Mouse (Mus musculus) midbrain, embryonic 10.5 days (tissue): ENCODE data around the gene Thap8. TPM values are rescaled to one million over a fixed set of nuclear protein-coding genes. Genes with fewer than 3 reads are reported as not detected.

Experiments used
- DNase-seq: peaks from one replicate; pipeline ENCODE4 v3.0.0-alpha.2; 2017; ENCODE audit warnings: low spot score
- H3K27ac ChIP-seq: fragments of 300-500 bp; sonication (generic); replicated peaks from 2 replicates; pipeline ENCODE4 v1.5.1; 2016; ENCODE audit warnings: mild to moderate bottlenecking
- H3K27me3 ChIP-seq: fragments of 300-500 bp; sonication (generic); 2 replicates; pipeline ENCODE4 v1.6.1; 2016; ENCODE audit warnings: low read depth, mild to moderate bottlenecking; ENCODE audit not compliant: poor library complexity, severe bottlenecking
- H3K36me3 ChIP-seq: fragments of 300-500 bp; sonication (generic); 2 replicates; pipeline ENCODE4 v1.6.1; 2016; ENCODE audit warnings: mild to moderate bottlenecking, moderate library complexity
- H3K4me1 ChIP-seq: fragments of 300-500 bp; sonication (generic); 2 replicates; pipeline ENCODE4 v1.6.1; 2016
- H3K4me3 ChIP-seq: fragments of 300-500 bp; sonication (generic); 2 replicates; pipeline ENCODE4 v1.5.1; 2016; ENCODE audit warnings: mild to moderate bottlenecking, moderate library complexity
- H3K9me3 ChIP-seq: fragments of 300-500 bp; sonication (generic); replicated peaks from 2 replicates; pipeline ENCODE4 v1.6.1; 2016; ENCODE audit warnings: mild to moderate bottlenecking
- WGBS: fragments of 180-500 bp; shearing (Covaris S2); methylation state at CpG from one replicate; pipeline ENCODE4 v1.1.7; 2016; 5-methylcytosine and 5-hydroxymethylcytosine counted together
- polyA plus RNA-seq: library from polyadenylated mRNA; unstranded; fragments of >200 nt; fragmentation: Nextera tagmentation; extraction: Ambion mirVana; gene quantifications from 2 replicates; pipeline ENCODE4 v1.2.1, GENCODE M21; 2016

The Thap8 gene
- polyA plus RNA-seq, 1 experiment from 2014 or later, result 0.32 TPM

GRCm38 (mm10) chr7:30310136-30310535 lies 30.2 kb downstream of the Thap8 start:
- Histone ChIP-seq H3K4me1 (peaks cover 34% of the 10 kb centered on the region), H3K27ac (no peak overlapping the region), H3K27me3 (no peaks in the 10 kb centered on the region), H3K36me3 (peaks cover 61% of the 10 kb centered on the region), H3K4me3 (no peak overlapping the region), H3K9me3 (no peaks in the 10 kb centered on the region)
- DNase-seq, result no peak
- 90% methylated on average over 12 of the region's 12 CpGs for WGBS

- Histone ChIP-seq H3K9me3 (no peaks in the 10 kb centered on the region), H3K4me1 (peaks cover 27% of the 10 kb centered on the region)
- 47% methylated on average over 27 of the region's 27 CpGs for WGBS
These were observed 33.9 kb downstream of the Thap8 start for GRCm38 (mm10) chr7:30313666-30314320.

GRCm38 (mm10) chr7:30314721-30315155 lies 34.8 kb downstream of the Thap8 start, which contains the start of gene Syne4:
Gene Syne4 (plus strand): TSS chr7:30314807.
- H3K4me3 ChIP-seq, result peak within 1 kb of the TSS; percentile 45
- H3K4me1 ChIP-seq, result peaks cover 19% of the 10 kb centered on the region
- peak within 1 kb of the TSS; percentile 39 for H3K27ac ChIP-seq
- 1% methylated on average over 9 of the region's 9 CpGs for WGBS
- H3K9me3 ChIP-seq, result no peaks in the 10 kb centered on the region
- H3K27me3 ChIP-seq, result no peaks in the 10 kb centered on the region
- peaks cover 41% of the 10 kb centered on the region for H3K36me3 ChIP-seq
- DNase-seq, result peak; percentile 21

More at GRCm38 (mm10) chr7:30313666-30314320, 33.9 kb downstream of the Thap8 start:
- Histone ChIP-seq H3K27me3 (no peaks in the 10 kb centered on the region), H3K4me3 (no peak overlapping the region), H3K36me3 (peaks cover 41% of the 10 kb centered on the region), H3K27ac (no peak overlapping the region)
- DNase-seq, result no peak

GRCm38 (mm10) chr7:30315559-30316529 lies 36.0 kb downstream of the Thap8 start:
- DNase-seq, result no peak
- H3K9me3 ChIP-seq, result no peaks in the 10 kb centered on the region
- H3K36me3 ChIP-seq, result peaks cover 33% of the 10 kb centered on the region
- H3K27ac ChIP-seq, result no peak overlapping the region
- H3K4me3 ChIP-seq, result 0 out of 2 replicates have a peak overlapping the region, but pooled peaks have one; percentile 45
- H3K4me1 ChIP-seq, result peaks cover 14% of the 10 kb centered on the region
- 79% methylated on average over 13 of the region's 13 CpGs for WGBS
- no peaks in the 10 kb centered on the region for H3K27me3 ChIP-seq

GRCm38 (mm10) chr7:30318142-30318541 lies 38.2 kb downstream of the Thap8 start:
- Histone ChIP-seq H3K27me3 (no peaks in the 10 kb centered on the region), H3K36me3 (peaks cover 12% of the 10 kb centered on the region), H3K4me3 (no peak overlapping the region), H3K9me3 (no peaks in the 10 kb centered on the region), H3K4me1 (peaks cover 28% of the 10 kb centered on the region), H3K27ac (no peak overlapping the region)
- WGBS, result 90% methylated on average over 3 of the region's 3 CpGs
- DNase-seq, result no peak

- H3K27me3 ChIP-seq, result no peaks in the 10 kb centered on the region
- peaks cover 18% of the 10 kb centered on the region for H3K4me1 ChIP-seq
- H3K4me3 ChIP-seq, result peak overlapping the region; percentile 77
- H3K9me3 ChIP-seq, result no peaks in the 10 kb centered on the region
- H3K27ac ChIP-seq, result no peak overlapping the region
- peaks cover 3% of the 10 kb centered on the region; the same call in 1 of the 2 replicates for H3K36me3 ChIP-seq
- no peak for DNase-seq
- WGBS, result 84% methylated on average over 2 of the region's 2 CpGs
These were observed 41.1 kb downstream of the Thap8 start for GRCm38 (mm10) chr7:30320946-30321345.

- DNase-seq, result peak; percentile 52
- peak within 1 kb of the TSS; percentile 77 for H3K4me3 ChIP-seq
- H3K4me1 ChIP-seq, result peaks cover 18% of the 10 kb centered on the region
- H3K9me3 ChIP-seq, result no peaks in the 10 kb centered on the region
- no peaks in the 10 kb centered on the region for H3K27me3 ChIP-seq
- peak within 1 kb of the TSS; percentile 88 for H3K27ac ChIP-seq
- under 1% methylated on average over 63 of the region's 63 CpGs for WGBS
- peaks cover 2% of the 10 kb centered on the region; the same call in 1 of the 2 replicates for H3K36me3 ChIP-seq
These were observed 41.8 kb downstream of the Thap8 start, which contains the start of gene E130208F15Rik for GRCm38 (mm10) chr7:30321539-30322284. Gene E130208F15Rik (plus strand): TSS chr7:30321740.

GRCm38 (mm10) chr7:30322285-30322667 lies 42.4 kb downstream of the Thap8 start:
- peak overlapping the region; percentile 88 for H3K27ac ChIP-seq
- H3K4me1 ChIP-seq, result peaks cover 20% of the 10 kb centered on the region
- no peaks in the 10 kb centered on the region for H3K9me3 ChIP-seq
- peak overlapping the region; percentile 77 for H3K4me3 ChIP-seq
- 0 out of 2 replicates have a peak, but pooled peaks cover 3% of the 10 kb centered on the region for H3K27me3 ChIP-seq
- DNase-seq, result peak; percentile 96
- WGBS, result 0% methylated on average over 20 of the region's 20 CpGs
- no peaks in the 10 kb centered on the region for H3K36me3 ChIP-seq

GRCm38 (mm10) chr7:30322865-30323264 lies 43.0 kb downstream of the Thap8 start:
- H3K4me3 ChIP-seq, result peak overlapping the region; percentile 77
- 0 out of 2 replicates have a peak, but pooled peaks cover 5% of the 10 kb centered on the region for H3K27me3 ChIP-seq
- H3K4me1 ChIP-seq, result peaks cover 21% of the 10 kb centered on the region
- no peaks in the 10 kb centered on the region for H3K36me3 ChIP-seq
- no peak for DNase-seq
- H3K9me3 ChIP-seq, result no peaks in the 10 kb centered on the region
- peak overlapping the region; percentile 88 for H3K27ac ChIP-seq
- WGBS, result 44% methylated on average over 6 of the region's 6 CpGs

GRCm38 (mm10) chr7:30323795-30324194 lies 43.9 kb downstream of the Thap8 start, which contains the start of gene Sdhaf1:
Gene Sdhaf1 (minus strand): TSS chr7:30323895.
- no peaks in the 10 kb centered on the region for H3K36me3 ChIP-seq
- H3K9me3 ChIP-seq, result no peaks in the 10 kb centered on the region
- DNase-seq, result no peak
- WGBS, result 78% methylated on average over 3 of the region's 3 CpGs
- peaks cover 23% of the 10 kb centered on the region for H3K4me1 ChIP-seq
- H3K27me3 ChIP-seq, result 0 out of 2 replicates have a peak, but pooled peaks cover 5% of the 10 kb centered on the region
- peak within 1 kb of the TSS; percentile 88 for H3K27ac ChIP-seq
- H3K4me3 ChIP-seq, result peak within 1 kb of the TSS; percentile 77

- H3K4me1 ChIP-seq, result peaks cover 23% of the 10 kb centered on the region
- 0 out of 2 replicates have a peak, but pooled peaks cover 5% of the 10 kb centered on the region for H3K27me3 ChIP-seq
- DNase-seq, result no peak
- 80% methylated on average over 5 of the region's 5 CpGs for WGBS
- no peaks in the 10 kb centered on the region for H3K9me3 ChIP-seq
- no peak overlapping the region for H3K27ac ChIP-seq
- no peaks in the 10 kb centered on the region for H3K36me3 ChIP-seq
- no peak overlapping the region for H3K4me3 ChIP-seq
These were observed 44.5 kb downstream of the Thap8 start for GRCm38 (mm10) chr7:30324300-30324944.
